ENCODE assay signal across 11 mouse cellular contexts in the genomic region with DNA sequence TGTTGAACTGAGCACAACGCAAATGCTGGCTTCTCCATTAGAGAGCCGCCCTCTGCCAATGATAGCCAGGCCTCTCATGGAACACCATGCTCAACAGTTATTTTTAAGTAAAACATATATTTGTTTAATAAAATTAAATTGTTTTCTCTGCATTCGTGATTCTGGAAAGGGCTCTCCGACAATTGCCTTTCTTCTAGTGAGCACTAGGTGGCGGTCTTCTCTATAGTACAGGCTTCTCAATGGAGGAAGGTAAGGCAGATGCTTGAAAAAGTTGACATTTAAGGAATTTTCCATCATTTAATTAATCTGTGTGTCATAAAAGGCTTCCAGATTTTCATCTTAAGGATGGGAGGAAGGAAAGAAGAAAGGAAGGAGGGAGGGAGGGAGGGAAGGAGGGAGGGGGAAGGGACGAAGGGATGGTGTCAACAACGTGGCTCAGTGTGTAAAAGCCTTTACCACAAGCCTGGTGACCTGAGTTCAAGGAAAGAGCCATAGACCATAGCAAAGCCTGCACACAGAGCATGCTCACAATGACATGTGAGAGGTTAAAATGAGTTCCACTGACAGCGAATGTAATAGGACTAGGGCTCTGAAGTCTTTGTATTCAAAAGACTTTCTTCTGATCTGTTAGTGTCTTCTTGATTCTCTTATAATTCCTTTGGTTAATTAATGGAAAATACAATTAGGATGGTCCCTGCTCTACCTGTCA. TPM values are rescaled to one million over a fixed set of nuclear protein-coding genes. Genes with fewer than 3 reads are reported as not detected.
DNase-seq lines count a peak whose midpoint lies in the region; ATAC-seq lines count a peak whose summit lies in the region.
"Had no signal": no experiment of that assay in that cellular context is flagged by ENCODE, and none has a peak within 500 bp of the region (broad histone marks: within the 10 kb centered on the region; RNA-seq: fewer than 3 reads in every experiment).

No protein-coding gene starts in this region.

- no peaks in the 10 kb centered on the region for H3K27me3 ChIP-seq in heart, embryonic 10.5 days (ENCODE audit: insufficient read depth, poor library complexity, severe bottlenecking)
- H3K27me3 ChIP-seq: embryonic facial prominence, embryonic 12.5 days; lung, embryonic 15.5 days had no signal

- peak; percentile 13 to 61 for DNase-seq in heart, adult 18-20 months
- DNase-seq in heart, embryonic 10.5 days (ENCODE audit: low spot score) = no peak
- DNase-seq in urinary bladder, postnatal 14 days (ENCODE audit: low spot score) = peak; percentile 17
- no peak for DNase-seq in urinary bladder, adult 18-20 months (ENCODE audit: low spot score in 2 of 2)
- peak; percentile 11 for DNase-seq in embryo, embryonic 11.5 days (ENCODE audit: low read depth, low spot score)
- peak; percentile 10 for DNase-seq in large intestine, adult 2 months (ENCODE audit: low read depth, low spot score)
- DNase-seq in adrenal gland, postnatal 4 days (ENCODE audit: low spot score in 2 of 2) = no peak

- no peak overlapping the region for H3K4me3 ChIP-seq in heart, embryonic 10.5 days
- H3K4me3 ChIP-seq: embryonic facial prominence, embryonic 12.5 days; lung, embryonic 15.5 days had no signal

- 40% methylated on average over 8 of the region's 8 CpGs for WGBS in heart, embryonic 10.5 days
- 33% methylated on average over 8 of the region's 8 CpGs for WGBS in large intestine, adult 2 months

- no peaks in the 10 kb centered on the region for H3K4me1 ChIP-seq in heart, embryonic 10.5 days
- H3K4me1 ChIP-seq: lung, embryonic 15.5 days had no signal

- no peaks in the 10 kb centered on the region for H3K9me3 ChIP-seq in heart, embryonic 10.5 days
- H3K9me3 ChIP-seq: embryonic facial prominence, embryonic 12.5 days; lung, embryonic 15.5 days had no signal

- H3K27ac ChIP-seq in heart, embryonic 10.5 days = no peak overlapping the region
- H3K27ac ChIP-seq: embryonic facial prominence, embryonic 12.5 days; lung, embryonic 15.5 days had no signal

- H3K36me3 ChIP-seq in heart, embryonic 10.5 days = no peaks in the 10 kb centered on the region
- H3K36me3 ChIP-seq: embryonic facial prominence, embryonic 12.5 days; lung, embryonic 15.5 days had no signal

- ATAC-seq in neutrophil, adult 5-6 weeks (ENCODE audit: extremely low read depth, insufficient number of reproducible peaks, low FRiP score, poor library complexity, severe bottlenecking) = peak; percentile 60; the same call in 1 of the 2 replicates

RNA-seq across cellular contexts. Expression of a gene that starts 4.4 kb away (rescaled TPM):
- total RNA-seq in heart, adult 18-20 months (2021) = not detected
- polyA plus RNA-seq in heart, embryonic 10.5 days (2016; fragmentation: Nextera tagmentation; extraction: Ambion mirVana) = not detected in 2 replicates
- polyA plus RNA-seq in large intestine, adult 2 months (2012; rRNA removed) = not detected in 2 replicates
- not detected in 2 replicates for total RNA-seq in neutrophil, adult 5-6 weeks (2017)
- under 1 TPM in 1 of 2 experiments, not detected in 1; 0.50 TPM for total RNA-seq in adrenal gland, postnatal 4 days (2021)
- polyA plus RNA-seq: lung, embryonic 15.5 days; stomach, embryonic 16.5 days had no signal

RNA-seq across cellular contexts. Expression of a gene that starts 14.0 kb away (rescaled TPM):
- under 1 TPM in 1 of 2 experiments, not detected in 1; 0.21 TPM for total RNA-seq in heart, adult 18-20 months (2021)
- polyA plus RNA-seq in heart, embryonic 10.5 days (2016; fragmentation: Nextera tagmentation; extraction: Ambion mirVana) = 0.78 and 0.94 TPM in 2 replicates
- 0.15 and 0.21 TPM in 2 replicates for polyA plus RNA-seq in large intestine, adult 2 months (2012; rRNA removed)
- not detected in 2 replicates for total RNA-seq in neutrophil, adult 5-6 weeks (2017)
- total RNA-seq in adrenal gland, postnatal 4 days (2021) = 100 to 1,000 TPM; 902 to 972 TPM

RNA-seq across cellular contexts. Expression of a gene that starts 16.7 kb away (rescaled TPM):
- not detected for total RNA-seq in heart, adult 18-20 months (2021)
- not detected in 2 replicates for polyA plus RNA-seq in heart, embryonic 10.5 days (2016; fragmentation: Nextera tagmentation; extraction: Ambion mirVana)
- polyA plus RNA-seq in large intestine, adult 2 months (2012; rRNA removed) = not detected in 2 replicates
- total RNA-seq in neutrophil, adult 5-6 weeks (2017) = not detected in 2 replicates
- not detected for total RNA-seq in adrenal gland, postnatal 4 days (2021)
- polyA plus RNA-seq: lung, embryonic 15.5 days; stomach, embryonic 16.5 days had no signal

RNA-seq across cellular contexts. Expression of a gene that starts 26.9 kb away (rescaled TPM):
- not detected for total RNA-seq in heart, adult 18-20 months (2021)
- not detected in 2 replicates for polyA plus RNA-seq in heart, embryonic 10.5 days (2016; fragmentation: Nextera tagmentation; extraction: Ambion mirVana)
- not detected in 2 replicates for polyA plus RNA-seq in large intestine, adult 2 months (2012; rRNA removed)
- not detected in 2 replicates for total RNA-seq in neutrophil, adult 5-6 weeks (2017)
- not detected for total RNA-seq in adrenal gland, postnatal 4 days (2021)
- polyA plus RNA-seq: lung, embryonic 15.5 days; stomach, embryonic 16.5 days had no signal

RNA-seq across cellular contexts. Expression of a gene that starts 35.5 kb away (rescaled TPM):
- not detected for total RNA-seq in heart, adult 18-20 months (2021)
- 0.37 TPM in 1 of 2 replicates, not detected in the other for polyA plus RNA-seq in heart, embryonic 10.5 days (2016; fragmentation: Nextera tagmentation; extraction: Ambion mirVana)
- not detected in 2 replicates for polyA plus RNA-seq in large intestine, adult 2 months (2012; rRNA removed)
- total RNA-seq in neutrophil, adult 5-6 weeks (2017) = not detected in 2 replicates
- not detected for total RNA-seq in adrenal gland, postnatal 4 days (2021)
- polyA plus RNA-seq: lung, embryonic 15.5 days; stomach, embryonic 16.5 days had no signal

Comparison
In these comparisons a context has a peak if more than half of its experiments do, and no peak if none do; other contexts are left out.
1. DNase-seq: peak in heart, adult 18-20 months (2 of 2), urinary bladder, postnatal 14 days (single experiment), embryo, embryonic 11.5 days (single experiment) and large intestine, adult 2 months (single experiment); none in heart, embryonic 10.5 days (single experiment), urinary bladder, adult 18-20 months (0 of 2) and adrenal gland, postnatal 4 days (0 of 2).
2. RNA of a gene that starts 14.0 kb away (total RNA-seq): 902 to 972 TPM in adrenal gland, postnatal 4 days; 0.21 TPM in heart, adult 18-20 months and not detected in neutrophil, adult 5-6 weeks; every median in the first group is over 100 times any median in the second.